ENCODE assay signal across 20 mouse cellular contexts in the genomic region with DNA sequence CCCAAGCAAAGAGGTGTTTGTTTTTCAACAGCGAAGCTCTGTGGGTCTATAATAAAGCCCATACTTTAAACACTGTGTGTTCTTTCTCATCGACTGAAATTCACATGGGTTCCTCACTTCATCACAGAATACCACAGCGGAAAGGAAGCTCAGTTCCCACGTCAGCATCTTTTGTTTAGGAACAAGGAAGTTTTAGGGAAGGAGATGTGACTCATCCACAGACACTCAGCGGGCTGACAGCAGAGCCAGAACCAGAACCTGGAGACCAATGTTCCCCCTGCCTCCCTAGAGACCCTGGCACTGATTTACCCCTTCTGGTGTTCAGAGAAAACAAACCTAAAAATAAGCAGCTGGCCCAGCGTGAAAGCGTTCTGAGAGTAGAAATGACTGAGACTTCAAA.
"Had no signal": no experiment of that assay in that cellular context is flagged by ENCODE, and none has a peak within 500 bp of the region (broad histone marks: within the 10 kb centered on the region; RNA-seq: fewer than 3 reads in every experiment).

No protein-coding gene starts in this region.

- H3K27me3 ChIP-seq: kidney, embryonic 15.5 days; limb, embryonic 12.5 days; limb, embryonic 15.5 days; midbrain, embryonic 13.5 days; neural tube, embryonic 13.5 days had no signal

- H3K36me3 ChIP-seq: kidney, embryonic 15.5 days had no signal

- H3K4me1 ChIP-seq: midbrain, embryonic 13.5 days had no signal

- H3K27ac ChIP-seq: kidney, embryonic 15.5 days; limb, embryonic 12.5 days; limb, embryonic 15.5 days; liver, embryonic 14.5 days; midbrain, embryonic 10.5 days; midbrain, embryonic 13.5 days; neural tube, embryonic 13.5 days had no signal

- H3K4me2 ChIP-seq: kidney, embryonic 15.5 days; limb, embryonic 12.5 days; limb, embryonic 15.5 days; liver, embryonic 11.5 days; lung, embryonic 14.5 days; midbrain, embryonic 13.5 days; neural tube, embryonic 13.5 days had no signal

- DNase-seq: kidney, adult 11 months; kidney, adult 8-10 months; kidney, postnatal 10 days; kidney, postnatal 36 days; left cerebral cortex, postnatal 4 days; liver, postnatal 0 days; lung, embryonic 14.5 days; thymus, postnatal 25 days had no signal

- H3K9ac ChIP-seq: kidney, embryonic 15.5 days; limb, embryonic 12.5 days; limb, embryonic 15.5 days; liver, embryonic 14.5 days; liver, postnatal 0 days; lung, embryonic 14.5 days; midbrain, embryonic 13.5 days; neural tube, embryonic 13.5 days had no signal

- ATAC-seq: liver, postnatal 0 days; lung, postnatal 0 days; midbrain, embryonic 13.5 days; midbrain, embryonic 16.5 days had no signal

- H3K9me3 ChIP-seq: kidney, embryonic 15.5 days; limb, embryonic 12.5 days; limb, embryonic 15.5 days; megakaryocyte, embryonic 14.5 days; midbrain, embryonic 10.5 days; midbrain, embryonic 13.5 days; neural tube, embryonic 13.5 days had no signal

- H3K4me3 ChIP-seq: kidney, embryonic 15.5 days; limb, embryonic 12.5 days; limb, embryonic 15.5 days; megakaryocyte, embryonic 14.5 days; midbrain, embryonic 10.5 days; midbrain, embryonic 13.5 days; myocyte; neural tube, embryonic 13.5 days had no signal
